Mouse (Mus musculus) cerebellum, adult (tissue): ENCODE measurements around the gene Ciz1.

ENCODE experiments used
- ATAC-seq: cut with Nextera tagmentation; 2 replicates; pipeline ENCODE4 v1.9.2; 2017; ENCODE audit warnings: mild to moderate bottlenecking, moderate library complexity, mixed read lengths; ENCODE audit not compliant: insufficient number of reproducible peaks, low FRiP score, low TSS enrichment

Ciz1 gene

GRCm38 (mm10) chr2:32352151-32353006 lies at the start of gene Ciz1:
Ciz1 (plus strand) TSS chr2:32352327.
- ATAC-seq = peak; percentile 37; the same call in 1 of the 2 replicates

- no peak for ATAC-seq
Measured at GRCm38 (mm10) chr2:32302952-32303351, 49.2 kb upstream of the Ciz1 start.

- 0 out of 2 replicates have a peak, but pooled peaks have one; percentile 14 for ATAC-seq
Measured at GRCm38 (mm10) chr2:32304145-32304832, 47.8 kb upstream of the Ciz1 start.

GRCm38 (mm10) chr2:32305668-32306067 lies 46.5 kb upstream of the Ciz1 start:
- no peak for ATAC-seq

- ATAC-seq = no peak
Measured at GRCm38 (mm10) chr2:32306176-32306575, 46.0 kb upstream of the Ciz1 start.

- ATAC-seq = no peak
Measured at GRCm38 (mm10) chr2:32307247-32307798, 44.8 kb upstream of the Ciz1 start.

DNA sequence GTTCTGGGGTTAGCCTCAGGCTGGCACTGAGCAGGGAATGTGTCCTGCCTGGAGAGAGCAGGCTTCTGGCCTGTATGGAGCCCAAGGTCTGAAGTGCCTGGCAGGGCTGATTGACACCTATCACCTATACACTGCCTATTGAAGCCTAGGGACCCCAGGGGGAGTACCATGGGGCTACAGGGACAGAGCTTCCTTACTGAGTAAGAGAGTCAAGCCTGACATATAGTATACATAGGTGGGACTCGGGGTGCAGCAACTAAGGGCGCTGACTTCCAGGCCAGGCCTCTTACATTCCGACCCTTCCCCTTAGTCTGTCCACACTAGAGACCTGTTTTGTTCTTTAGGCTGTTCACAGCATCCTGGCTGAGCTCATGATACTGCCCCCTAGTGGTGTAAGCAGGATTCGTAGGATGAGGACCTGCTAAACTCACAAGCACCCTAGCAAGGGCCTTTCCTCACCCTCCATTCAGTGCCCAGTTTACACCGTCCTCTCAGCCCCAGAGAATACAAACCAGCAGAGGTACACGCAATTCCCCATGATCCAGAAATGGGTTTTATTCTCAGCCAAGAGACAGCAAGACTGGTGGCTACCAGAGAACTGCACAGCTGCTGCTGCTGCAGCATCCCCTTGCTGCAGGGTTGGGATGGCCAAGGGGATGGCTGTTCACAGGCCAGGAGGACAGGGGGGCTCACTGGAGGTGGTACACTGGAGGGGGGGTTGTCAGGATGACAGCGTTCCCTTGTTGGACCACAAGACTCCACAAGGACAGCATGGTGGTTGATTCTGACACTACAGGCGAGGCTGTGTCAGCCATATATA lies 44.0 kb upstream of the Ciz1 start:
- ATAC-seq = no peak

DNA sequence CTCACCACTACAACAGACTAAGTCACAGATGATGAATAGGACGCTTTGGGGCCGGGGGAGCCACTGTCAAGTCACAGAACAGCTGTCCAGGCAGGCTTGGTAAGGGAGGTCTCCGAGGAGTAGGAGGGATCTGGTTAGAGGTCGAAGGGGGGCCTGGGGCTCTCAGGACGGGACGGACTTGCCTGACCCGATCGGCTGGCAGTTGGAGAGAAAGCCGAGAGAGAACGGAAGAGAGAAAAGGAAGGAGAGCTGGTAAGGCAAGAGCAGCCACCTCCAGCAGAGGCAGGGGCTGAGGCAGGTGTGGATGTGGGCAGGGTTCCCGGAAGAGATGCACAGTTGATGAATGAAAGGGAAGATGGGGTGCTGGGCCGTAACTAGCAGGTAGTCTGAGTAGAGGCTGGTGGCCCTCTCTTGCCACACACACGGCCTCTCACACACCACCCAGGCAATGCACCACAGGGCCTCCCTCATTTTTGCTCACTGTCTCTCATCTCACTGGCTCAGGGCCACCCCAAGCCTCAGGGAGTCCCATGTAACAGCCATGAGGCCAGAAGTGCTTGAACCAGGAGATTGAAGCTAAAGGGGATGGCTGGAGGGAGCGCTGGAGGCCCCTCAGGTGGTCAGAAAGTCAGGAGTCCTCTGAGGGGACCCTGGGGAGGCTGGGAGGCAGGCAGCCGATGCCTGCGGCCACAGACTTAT lies 43.1 kb upstream of the Ciz1 start:
- ATAC-seq = no peak

DNA sequence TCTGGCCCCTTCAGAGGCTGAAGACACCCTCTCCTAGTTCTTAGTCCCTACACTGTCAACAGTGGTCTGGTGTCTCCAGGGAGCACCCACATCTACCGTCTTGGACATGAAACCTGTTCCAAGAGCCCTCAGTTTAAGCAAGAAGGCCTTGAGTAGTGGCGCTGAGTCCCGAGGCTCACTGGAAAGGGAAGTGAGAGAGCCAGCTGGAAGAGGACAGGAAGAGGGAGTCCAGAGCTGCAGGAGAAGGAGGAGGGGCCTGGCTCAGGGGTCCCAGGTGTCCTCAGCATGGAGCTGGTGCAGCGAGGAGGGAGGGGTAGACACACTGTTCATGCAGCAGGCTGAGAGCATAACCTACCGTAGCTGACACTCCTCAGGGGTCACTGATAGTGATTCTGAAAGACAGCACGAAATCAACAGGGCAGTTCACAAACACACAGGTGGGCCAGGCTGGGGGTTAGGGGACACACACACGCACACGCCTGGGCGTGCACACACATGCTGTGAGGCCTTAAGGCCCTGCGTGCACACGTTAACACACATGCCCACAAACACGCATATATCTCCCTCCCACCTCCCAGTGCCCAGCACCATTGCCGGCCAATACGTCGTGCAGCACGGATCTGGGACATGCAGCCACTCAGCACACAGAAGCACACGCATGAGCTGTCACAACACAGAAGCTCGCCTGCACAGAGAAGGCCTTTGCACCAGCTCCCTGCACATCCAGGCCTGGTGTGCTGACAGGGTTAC lies 41.9 kb upstream of the Ciz1 start:
- no peak for ATAC-seq

DNA sequence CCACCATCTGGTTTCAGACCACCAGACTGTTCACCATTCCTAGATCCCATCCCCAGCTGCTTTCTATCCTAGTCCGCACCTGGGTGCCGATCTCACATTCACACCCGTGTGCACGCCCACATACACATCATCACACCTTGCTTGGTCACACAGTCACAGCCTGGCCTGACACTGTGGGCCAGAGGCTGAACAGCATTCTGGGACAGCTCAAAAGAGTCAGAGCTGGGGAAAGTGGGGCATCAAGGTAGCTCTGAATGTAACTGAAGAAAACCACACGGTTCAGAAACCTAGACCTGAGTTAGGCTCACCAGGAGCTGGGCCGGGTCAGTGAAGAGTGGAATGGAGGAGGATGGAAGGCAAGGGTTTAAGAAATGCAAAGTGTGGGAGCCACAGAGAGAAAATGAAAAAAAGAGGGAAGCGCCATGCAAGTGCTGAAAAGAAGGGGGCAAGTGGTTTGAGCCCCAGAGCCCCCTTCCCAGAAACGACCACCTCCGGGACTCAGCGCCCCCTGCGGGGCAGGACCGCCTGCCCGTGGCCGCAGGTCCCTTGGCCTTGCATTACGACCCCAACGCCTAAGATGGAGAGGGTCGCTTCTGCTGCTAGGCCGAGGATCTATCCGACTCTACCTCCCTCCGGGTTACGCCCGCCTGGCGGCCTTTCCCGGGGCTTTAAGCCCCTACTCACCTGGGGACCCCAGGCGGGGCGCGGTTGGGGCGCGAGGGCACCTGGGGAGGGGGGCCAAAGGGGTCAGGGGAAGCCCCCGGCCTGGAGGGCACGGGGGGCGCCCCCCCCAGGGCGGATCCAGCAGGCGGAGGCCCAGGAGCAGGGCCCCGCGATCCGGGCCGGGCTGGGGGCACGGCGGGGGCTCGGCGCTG lies 40.4 kb upstream of the Ciz1 start:
- ATAC-seq = no peak

GRCm38 (mm10) chr2:32312318-32312964 lies 39.7 kb upstream of the Ciz1 start:
- ATAC-seq = no peak

- no peak for ATAC-seq
Measured at GRCm38 (mm10) chr2:32314831-32315230, 37.3 kb upstream of the Ciz1 start.

DNA sequence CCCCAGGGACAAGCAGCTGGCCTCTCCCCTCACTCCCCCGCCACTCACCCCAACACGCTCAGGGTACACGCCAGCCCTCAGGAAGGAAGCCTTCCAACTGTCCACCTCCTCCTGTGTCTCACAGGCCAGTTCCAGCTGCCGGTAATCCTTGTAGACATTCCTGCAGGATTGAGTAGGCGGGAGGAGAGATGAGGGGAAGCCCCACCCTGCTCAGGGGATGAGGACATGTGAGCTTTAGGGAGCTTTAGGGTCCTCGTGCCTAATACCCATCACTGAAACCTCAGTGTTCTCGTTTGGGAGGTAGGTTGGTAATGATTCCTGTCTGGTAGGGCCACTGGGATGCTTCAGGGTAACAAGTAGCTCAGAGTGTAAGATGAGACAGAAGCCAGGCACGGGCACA lies 36.4 kb upstream of the Ciz1 start:
- ATAC-seq = no peak

DNA sequence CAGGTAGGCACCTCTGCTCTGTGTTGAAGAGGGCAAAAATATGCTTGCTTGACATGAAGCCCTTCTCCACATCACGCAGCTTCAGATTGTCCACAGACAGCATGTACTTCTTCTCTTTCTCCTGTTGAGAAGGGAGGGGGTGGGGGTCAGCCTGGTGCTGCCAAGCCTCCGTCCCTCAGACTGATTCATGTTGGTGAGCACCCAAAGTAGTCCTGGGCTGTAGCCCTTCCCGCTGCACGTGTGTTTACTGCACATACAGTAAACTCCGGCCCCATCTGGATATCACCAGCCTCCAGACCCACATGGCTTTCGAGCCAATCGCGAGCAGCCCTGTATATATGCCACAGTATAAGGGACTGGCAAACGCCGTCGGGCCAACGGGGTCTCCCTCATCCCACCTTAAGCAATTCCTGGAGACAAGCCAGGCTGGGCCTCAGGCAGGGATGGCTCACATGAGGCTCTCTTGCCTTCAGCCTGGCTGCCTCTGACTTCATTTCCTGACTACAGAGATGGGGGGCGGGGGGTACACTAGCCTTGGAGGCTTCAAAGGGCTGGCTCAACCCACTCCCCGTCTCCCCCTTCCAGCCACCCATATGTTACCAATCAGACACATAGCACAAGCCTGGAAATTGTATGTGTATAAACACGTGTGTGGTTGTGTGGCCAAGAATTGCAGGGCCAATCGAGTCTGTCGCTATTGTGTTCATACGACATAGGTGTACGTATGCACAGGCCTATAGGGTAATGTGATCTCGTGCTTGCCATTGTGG lies 35.1 kb upstream of the Ciz1 start:
- no peak for ATAC-seq

GRCm38 (mm10) chr2:32317791-32318417 lies 34.2 kb upstream of the Ciz1 start:
- ATAC-seq = no peak

GRCm38 (mm10) chr2:32318709-32319585 lies 33.2 kb upstream of the Ciz1 start:
- ATAC-seq = no peak
